Mouse (Mus musculus) CD4-positive, CD25-positive, alpha-beta regulatory T cell, adult 4 months (primary cell): ENCODE results near the gene Dvl2. TPM values are rescaled to one million over a fixed set of nuclear protein-coding genes. Genes with fewer than 3 reads are reported as not detected.

Source experiments
- ATAC-seq: one replicate; pipeline ENCODE4 v1.8.0; 2017
- polyA plus RNA-seq, 2 experiments: library from polyadenylated mRNA; unstranded; fragments of 100-300 nt; shearing (Covaris generic); gene quantifications; one replicate each; pipeline ENCODE4 v1.2.1; 2017

The Dvl2 gene
- polyA plus RNA-seq, 2 experiments from 2014 or later, result 4.0 to 4.6 TPM

- no peak for ATAC-seq
These were observed 18.2 kb upstream of the Dvl2 start, which contains the start of gene Elp5 for GRCm38 (mm10) chr11:69982225-69982624. Gene Elp5 (minus strand): TSS chr11:69982517.

- no peak for ATAC-seq
These were observed 17.5 kb upstream of the Dvl2 start for GRCm38 (mm10) chr11:69982877-69983276.

GRCm38 (mm10) chr11:69983377-69983776, 17.0 kb upstream of the Dvl2 start:
- no peak for ATAC-seq

- no peak for ATAC-seq
These were observed 16.0 kb upstream of the Dvl2 start for GRCm38 (mm10) chr11:69984431-69984830.

- ATAC-seq, result no peak
These were observed 10.4 kb upstream of the Dvl2 start for GRCm38 (mm10) chr11:69989949-69990348.

GRCm38 (mm10) chr11:69990850-69991691, 9.3 kb upstream of the Dvl2 start, which contains the start of gene Gabarap:
Gene Gabarap (plus strand): TSS chr11:69991143.
- ATAC-seq, result peak; percentile 70

- ATAC-seq, result no peak
These were observed 8.7 kb upstream of the Dvl2 start for GRCm38 (mm10) chr11:69991711-69992110.

GRCm38 (mm10) chr11:69992396-69992795, 8.0 kb upstream of the Dvl2 start:
- ATAC-seq, result no peak

- no peak for ATAC-seq
These were observed 7.5 kb upstream of the Dvl2 start for GRCm38 (mm10) chr11:69992932-69993331.

- no peak for ATAC-seq
These were observed 5.8 kb upstream of the Dvl2 start for GRCm38 (mm10) chr11:69994401-69995090.

GRCm38 (mm10) chr11:69995391-69995960, 4.9 kb upstream of the Dvl2 start, which contains the start of gene Phf23:
Gene Phf23 (plus strand): TSS chr11:69995777.
- peak; percentile 68 for ATAC-seq

GRCm38 (mm10) chr11:69996161-69997061, 4.0 kb upstream of the Dvl2 start:
- ATAC-seq, result no peak

- peak; percentile 22 for ATAC-seq
These were observed 3.3 kb upstream of the Dvl2 start for GRCm38 (mm10) chr11:69997070-69997509.

GRCm38 (mm10) chr11:69998567-69999491, 1.6 kb upstream of the Dvl2 start:
- no peak for ATAC-seq

- no peak for ATAC-seq
These were observed 729 bp upstream of the Dvl2 start for GRCm38 (mm10) chr11:69999666-70000065.

GRCm38 (mm10) chr11:70001159-70001558, 764 bp downstream of the Dvl2 start:
- ATAC-seq, result no peak

GRCm38 (mm10) chr11:70001865-70002264, 1.5 kb downstream of the Dvl2 start:
- no peak for ATAC-seq

GRCm38 (mm10) chr11:70002471-70002870, 2.1 kb downstream of the Dvl2 start:
- no peak for ATAC-seq

GRCm38 (mm10) chr11:70005521-70005920, 5.1 kb downstream of the Dvl2 start:
- ATAC-seq, result peak; percentile 44

- no peak for ATAC-seq
These were observed 9.6 kb downstream of the Dvl2 start for GRCm38 (mm10) chr11:70010033-70010432.

GRCm38 (mm10) chr11:70010548-70010947, 10.2 kb downstream of the Dvl2 start:
- no peak for ATAC-seq
